Mouse (Mus musculus): Measurements from ENCODE around the gene H1f0.

GRCm38 (mm10) chr15:79030551-79031435, 2.5 kb downstream of the H1f0 start:
- TF ChIP-seq CTCF (conservative IDR thresholded peaks at IDR 0.05; ENCODE audit: insufficient read depth, insufficient read length, low read depth, low read length): no peak
- TF ChIP-seq POLR2A (IDR thresholded peaks at IDR 0.05; ENCODE audit: low read depth, low read length): peak; percentile 84

Data from kidney, adult 2 months (tissue).